Comparison of ENCODE assay signal across 29 mouse cellular contexts in the genomic region with DNA sequence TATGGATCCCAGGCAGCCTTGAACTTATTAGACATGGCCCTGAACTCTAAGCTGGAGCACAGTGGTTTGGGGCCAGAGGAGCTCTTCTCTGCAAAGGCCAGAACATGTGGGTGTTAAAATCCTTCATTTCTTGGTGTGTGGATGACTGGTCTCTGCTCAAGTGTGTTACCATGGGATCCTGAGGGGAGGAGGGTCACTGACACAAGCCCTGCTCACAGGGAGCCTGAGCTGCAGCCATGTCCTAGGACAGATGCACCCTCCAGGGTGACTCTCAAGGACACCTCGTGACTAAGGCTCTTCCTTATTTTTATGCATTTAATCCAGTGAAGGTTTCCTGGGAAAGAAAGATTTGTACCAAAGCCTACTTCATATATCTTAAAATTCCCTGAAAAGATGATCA. TPM values are rescaled to one million over a fixed set of nuclear protein-coding genes. Genes with fewer than 3 reads are reported as not detected.
DNase-seq lines count a peak whose midpoint lies in the region; ATAC-seq and TF ChIP-seq lines count a peak whose summit lies in the region.
"Had no signal": no experiment of that assay in that cellular context is flagged by ENCODE, and none has a peak within 500 bp of the region (broad histone marks: within the 10 kb centered on the region; RNA-seq: fewer than 3 reads in every experiment).

No protein-coding gene starts in this region.

- no peak overlapping the region for H3K4me2 ChIP-seq in forebrain, postnatal 0 days (ENCODE audit: low read depth)
- H3K4me2 ChIP-seq in midbrain, embryonic 11.5 days = no peak overlapping the region
- H3K4me2 ChIP-seq in midbrain, postnatal 0 days (ENCODE audit: low read depth, low read length, poor library complexity, severe bottlenecking) = no peak overlapping the region
- H3K4me2 ChIP-seq: embryonic facial prominence, embryonic 13.5 days; forebrain, embryonic 13.5 days; heart, embryonic 12.5 days; heart, embryonic 15.5 days; hindbrain, embryonic 13.5 days had no signal

- no peaks in the 10 kb centered on the region for H3K9me3 ChIP-seq in forebrain, postnatal 0 days (ENCODE audit: low read length)
- H3K9me3 ChIP-seq in forebrain, embryonic 10.5 days = no peaks in the 10 kb centered on the region
- no peaks in the 10 kb centered on the region for H3K9me3 ChIP-seq in midbrain, embryonic 11.5 days (ENCODE audit: control insufficient read depth, low read length)
- no peaks in the 10 kb centered on the region for H3K9me3 ChIP-seq in midbrain, postnatal 0 days (ENCODE audit: low read length)
- H3K9me3 ChIP-seq: embryonic facial prominence, embryonic 10.5 days; embryonic facial prominence, embryonic 13.5 days; forebrain, embryonic 13.5 days; G1E; heart, embryonic 12.5 days; heart, embryonic 15.5 days; hindbrain, embryonic 10.5 days; hindbrain, embryonic 13.5 days had no signal

- ATAC-seq in forebrain, postnatal 0 days = no peak
- no peak for ATAC-seq in midbrain, embryonic 11.5 days (ENCODE audit: low FRiP score)
- ATAC-seq in midbrain, postnatal 0 days (ENCODE audit: low FRiP score) = no peak
- no peak for ATAC-seq in frontal cortex, adult (ENCODE audit: low TSS enrichment)
- ATAC-seq: forebrain, embryonic 13.5 days; forebrain, embryonic 16.5 days; intestine, postnatal 0 days; Patski had no signal

- no peaks in the 10 kb centered on the region for H3K36me3 ChIP-seq in forebrain, postnatal 0 days (ENCODE audit: insufficient read depth)
- peaks cover 56% of the 10 kb centered on the region for H3K36me3 ChIP-seq in forebrain, embryonic 10.5 days (replicated peaks)
- H3K36me3 ChIP-seq in midbrain, embryonic 11.5 days (ENCODE audit: control insufficient read depth, insufficient read depth, low read length) = no peaks in the 10 kb centered on the region
- H3K36me3 ChIP-seq in midbrain, postnatal 0 days (ENCODE audit: insufficient read depth, low read length) = peaks cover 11% of the 10 kb centered on the region; the same call in 1 of the 2 replicates
- H3K36me3 ChIP-seq: heart, embryonic 12.5 days; heart, embryonic 15.5 days had no signal

- no peak overlapping the region for H3K9ac ChIP-seq in forebrain, postnatal 0 days
- H3K9ac ChIP-seq in midbrain, embryonic 11.5 days (ENCODE audit: low read length) = no peak overlapping the region
- no peak overlapping the region for H3K9ac ChIP-seq in midbrain, postnatal 0 days (replicated peaks; ENCODE audit: low read length, poor library complexity, severe bottlenecking)
- H3K9ac ChIP-seq: embryonic facial prominence, embryonic 13.5 days; forebrain, embryonic 13.5 days; heart, embryonic 12.5 days; heart, embryonic 15.5 days; hindbrain, embryonic 13.5 days had no signal

- peak overlapping the region; percentile 83 for H3K27ac ChIP-seq in forebrain, postnatal 0 days (ENCODE audit: low read depth, low read length)
- no peak overlapping the region for H3K27ac ChIP-seq in forebrain, embryonic 10.5 days
- no peak overlapping the region for H3K27ac ChIP-seq in midbrain, embryonic 11.5 days (ENCODE audit: low read depth, low read length)
- H3K27ac ChIP-seq in midbrain, postnatal 0 days (ENCODE audit: low read depth, low read length) = no peak overlapping the region
- H3K27ac ChIP-seq: embryonic facial prominence, embryonic 10.5 days; embryonic facial prominence, embryonic 13.5 days; forebrain, embryonic 13.5 days; heart, embryonic 15.5 days; hindbrain, embryonic 13.5 days had no signal

- H3K4me1 ChIP-seq in forebrain, postnatal 0 days (ENCODE audit: insufficient read depth) = peaks cover 19% of the 10 kb centered on the region
- H3K4me1 ChIP-seq in forebrain, embryonic 10.5 days = peaks cover 18% of the 10 kb centered on the region
- no peaks in the 10 kb centered on the region for H3K4me1 ChIP-seq in midbrain, embryonic 11.5 days (ENCODE audit: control insufficient read depth, insufficient read depth, low read length)
- no peaks in the 10 kb centered on the region for H3K4me1 ChIP-seq in midbrain, postnatal 0 days (ENCODE audit: insufficient read depth, low read length)

- 67% methylated on average over 1 of the region's 1 CpGs for WGBS in forebrain, postnatal 0 days
- WGBS in forebrain, embryonic 10.5 days = 83% methylated on average over 1 of the region's 1 CpGs
- 86% methylated on average over 1 of the region's 1 CpGs for WGBS in midbrain, embryonic 11.5 days
- WGBS in midbrain, postnatal 0 days = 70% methylated on average over 1 of the region's 1 CpGs

- no peak for TF ChIP-seq CTCF in forebrain, postnatal 0 days (IDR thresholded peaks at IDR 0.05; ENCODE audit: low read depth)
- no peak for TF ChIP-seq CTCF in midbrain, postnatal 0 days (IDR thresholded peaks at IDR 0.05)

- H3K27me3 ChIP-seq in forebrain, postnatal 0 days (ENCODE audit: insufficient read depth, low read length) = no peaks in the 10 kb centered on the region
- no peaks in the 10 kb centered on the region for H3K27me3 ChIP-seq in forebrain, embryonic 10.5 days (ENCODE audit: poor library complexity, severe bottlenecking)
- no peaks in the 10 kb centered on the region for H3K27me3 ChIP-seq in midbrain, embryonic 11.5 days (ENCODE audit: control insufficient read depth, insufficient read depth, low read length)
- H3K27me3 ChIP-seq in midbrain, postnatal 0 days (ENCODE audit: insufficient read depth, low read length) = no peaks in the 10 kb centered on the region
- H3K27me3 ChIP-seq: CH12.LX; embryonic facial prominence, embryonic 13.5 days; forebrain, embryonic 13.5 days; heart, embryonic 12.5 days; heart, embryonic 15.5 days; hindbrain, embryonic 13.5 days; Patski had no signal

- no peak overlapping the region for H3K4me3 ChIP-seq in forebrain, postnatal 0 days (ENCODE audit: low read depth, low read length)
- H3K4me3 ChIP-seq in forebrain, embryonic 10.5 days = no peak overlapping the region
- H3K4me3 ChIP-seq in midbrain, embryonic 11.5 days (ENCODE audit: low read depth, low read length) = no peak overlapping the region
- no peak overlapping the region for H3K4me3 ChIP-seq in midbrain, postnatal 0 days (ENCODE audit: low read depth, low read length)
- H3K4me3 ChIP-seq: embryonic facial prominence, embryonic 10.5 days; embryonic facial prominence, embryonic 13.5 days; erythroblast, embryonic 14.5 days; forebrain, embryonic 13.5 days; heart, embryonic 12.5 days; heart, embryonic 15.5 days; hindbrain, embryonic 10.5 days; hindbrain, embryonic 13.5 days had no signal

- DNase-seq in adrenal gland, adult (ENCODE audit: inconsistent age in 2 of 2, low spot score in 1 of 2) = peak; percentile 56 to 77
- no peak for DNase-seq in adrenal gland, postnatal 25 days
- DNase-seq in forebrain, postnatal 0 days = no peak
- no peak for DNase-seq in forebrain, embryonic 10.5 days (ENCODE audit: extremely low spot score, low spot score)
- DNase-seq in midbrain, embryonic 11.5 days (ENCODE audit: low spot score, missing footprints) = peak; percentile 26
- no peak for DNase-seq in midbrain, postnatal 0 days (ENCODE audit: low spot score)
- DNase-seq: cerebellum, adult 11-12 months; cerebellum, adult 8-10 months; cerebellum, postnatal 10 days; cerebellum, postnatal 36 days; embryo, embryonic 11 days; gastrocnemius, postnatal 25 days; heart, adult 18-20 months; heart, postnatal 10 days; heart, postnatal 36 days had no signal

RNA-seq across cellular contexts. Expression of gene Mtss1l, which starts 23.2 kb away (rescaled TPM):
- 23.9 and 27.7 TPM in 2 replicates for total RNA-seq in adrenal gland, postnatal 25 days (2021)
- 55.2 and 71.1 TPM in 2 replicates for total RNA-seq in forebrain, postnatal 0 days (2014; rRNA removed)
- polyA plus RNA-seq in forebrain, postnatal 0 days (2015; fragmentation: Nextera tagmentation; extraction: Ambion mirVana) = 42.2 and 49.0 TPM in 2 replicates
- polyA plus RNA-seq in forebrain, embryonic 10.5 days (2016; fragmentation: Nextera tagmentation; extraction: Ambion mirVana) = 5.4 and 5.6 TPM in 2 replicates
- 7.4 and 9.6 TPM in 2 replicates for polyA plus RNA-seq in midbrain, embryonic 11.5 days (2014; fragmentation: Nextera tagmentation; extraction: Ambion mirVana)
- total RNA-seq in midbrain, postnatal 0 days (2014; rRNA removed) = 90.5 and 101 TPM in 2 replicates
- 35.2 and 37.7 TPM in 2 replicates for polyA plus RNA-seq in midbrain, postnatal 0 days (2015; fragmentation: Nextera tagmentation; extraction: Ambion mirVana)

Comparison
In these comparisons a context has a peak if more than half of its experiments do, and no peak if none do; other contexts are left out.
1. DNase-seq: peak in adrenal gland, adult (2 of 2) and midbrain, embryonic 11.5 days (single experiment); none in adrenal gland, postnatal 25 days (single experiment), forebrain, postnatal 0 days (single experiment), forebrain, embryonic 10.5 days (single experiment) and midbrain, postnatal 0 days (single experiment).